Mouse (Mus musculus) urinary bladder, postnatal 10 days (tissue): ENCODE data around the gene Naaladl2.

Source experiments
- DNase-seq: peaks from one replicate; pipeline ENCODE4 v3.0.0; 2022; ENCODE audit warnings: low spot score

Gene Naaladl2

DNA sequence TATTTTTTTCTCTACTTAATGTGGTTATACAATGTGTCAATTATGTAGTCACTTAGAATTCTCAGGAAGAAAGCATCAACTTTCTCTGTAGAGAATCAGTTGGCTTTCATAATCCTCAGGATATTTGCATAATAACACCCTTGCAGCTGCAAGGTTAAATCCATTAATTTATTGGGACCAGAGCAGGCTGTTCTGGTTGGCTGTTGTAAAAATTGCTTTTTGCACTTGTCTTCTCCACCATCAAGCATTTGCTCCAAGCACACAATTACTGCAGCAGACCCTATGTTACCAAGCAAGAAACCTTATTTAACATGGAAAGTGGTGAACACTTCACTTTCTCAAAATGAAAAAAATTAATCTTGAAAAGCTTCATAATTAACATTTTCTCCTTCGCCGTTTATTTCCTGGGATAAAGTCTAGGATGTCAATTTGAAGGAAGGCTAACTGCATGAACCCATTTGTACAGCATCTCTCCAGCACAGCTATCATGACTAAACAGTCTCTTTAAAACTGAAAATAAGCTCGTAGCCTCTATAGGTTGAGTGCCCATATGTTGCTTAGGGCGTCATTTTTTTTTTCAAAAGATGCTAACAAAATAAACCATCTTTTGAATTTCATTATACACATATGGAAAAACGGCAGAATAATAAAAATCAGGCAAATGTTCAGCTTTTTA lies 205.4 kb downstream of the Naaladl2 start:
- DNase-seq: no peak

- DNase-seq: no peak
Measured at GRCm38 (mm10) chr3:24921811-24922210, 222.2 kb downstream of the Naaladl2 start.

GRCm38 (mm10) chr3:24921401-24921800 lies 222.7 kb downstream of the Naaladl2 start:
- no peak for DNase-seq

- DNase-seq: no peak
Measured at GRCm38 (mm10) chr3:24905425-24905960, 238.6 kb downstream of the Naaladl2 start.

DNA sequence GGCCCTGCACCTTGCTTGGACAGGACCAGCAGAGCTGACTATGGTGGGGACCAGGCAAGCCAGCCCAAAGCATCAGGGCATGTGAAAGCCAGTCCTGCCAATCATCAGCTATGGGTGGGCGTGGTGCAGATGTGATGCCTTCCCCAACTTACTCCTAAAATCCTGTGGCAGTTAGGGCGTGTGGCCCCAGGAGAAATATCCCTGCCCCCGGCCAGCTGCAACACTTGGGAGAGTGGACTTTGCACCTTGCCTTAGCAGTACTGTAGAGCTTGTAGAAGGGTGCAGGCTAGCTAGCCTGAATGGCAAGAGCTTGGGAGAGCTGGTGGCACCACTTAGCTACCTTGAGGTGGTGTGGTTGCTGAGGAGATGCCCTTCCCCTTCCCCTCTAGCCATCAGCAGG lies 255.3 kb downstream of the Naaladl2 start:
- no peak for DNase-seq

DNA sequence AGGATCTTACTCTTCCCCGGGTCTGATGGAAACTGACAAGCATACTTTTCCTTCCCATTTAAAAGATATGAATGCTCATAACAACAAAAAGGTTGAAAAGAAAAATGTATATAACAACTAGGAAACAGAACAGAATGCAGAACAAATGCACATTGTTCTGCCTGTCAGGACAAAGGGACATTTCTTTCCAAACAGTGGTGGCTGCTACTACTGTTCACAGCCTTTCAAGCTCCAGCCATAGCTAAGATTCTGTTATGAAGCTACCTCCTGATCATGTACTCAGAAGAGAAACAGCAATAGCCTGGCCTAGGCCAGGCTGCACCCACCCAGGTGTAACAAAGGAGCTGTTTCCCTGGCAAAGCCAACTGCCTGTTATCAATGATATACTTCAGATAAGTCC lies 271.8 kb downstream of the Naaladl2 start:
- no peak for DNase-seq

DNA sequence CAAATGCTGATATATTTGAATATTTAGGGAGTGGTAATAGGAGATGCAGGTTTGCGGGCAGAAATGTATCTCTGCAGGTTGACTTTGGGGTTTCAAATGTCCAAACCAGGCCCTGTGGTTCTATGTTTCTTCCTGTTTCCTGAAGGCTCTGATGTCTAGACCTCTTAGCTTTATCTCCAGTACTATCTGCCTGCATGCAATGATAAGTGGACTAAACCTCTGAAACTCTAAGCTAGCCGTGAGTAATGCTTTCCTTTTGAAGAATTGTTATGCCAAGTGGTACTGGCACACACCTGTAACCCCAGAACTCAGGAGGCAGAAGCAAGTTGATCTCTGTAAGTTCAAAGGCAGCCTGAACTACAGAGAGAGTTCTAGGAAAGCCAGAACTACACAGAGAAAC lies 291.1 kb downstream of the Naaladl2 start:
- DNase-seq: no peak

- DNase-seq: no peak
Measured at GRCm38 (mm10) chr3:24796739-24797138, 347.3 kb downstream of the Naaladl2 start.

- no peak for DNase-seq
Measured at GRCm38 (mm10) chr3:24787451-24788148, 356.5 kb downstream of the Naaladl2 start.

- no peak for DNase-seq
Measured at GRCm38 (mm10) chr3:24784108-24784507, 360.0 kb downstream of the Naaladl2 start.

DNA sequence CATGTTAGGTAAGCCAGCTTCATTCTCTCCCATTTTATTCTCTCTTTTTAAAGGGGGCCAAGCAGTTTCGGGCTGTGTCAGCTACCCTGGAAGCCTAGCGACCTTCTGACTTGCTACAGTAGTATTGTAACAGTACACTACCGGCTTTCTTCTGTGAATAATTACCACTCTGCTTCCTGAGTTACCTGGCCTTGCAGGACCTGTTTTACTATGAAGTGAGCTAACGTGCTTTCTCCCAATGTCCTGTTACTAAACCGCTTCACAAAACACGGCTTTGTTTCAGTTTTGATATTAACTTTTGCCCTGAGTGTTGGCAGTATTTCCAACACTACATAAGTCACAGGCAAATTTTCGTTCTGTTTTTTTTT lies 360.6 kb downstream of the Naaladl2 start:
- DNase-seq: no peak

DNA sequence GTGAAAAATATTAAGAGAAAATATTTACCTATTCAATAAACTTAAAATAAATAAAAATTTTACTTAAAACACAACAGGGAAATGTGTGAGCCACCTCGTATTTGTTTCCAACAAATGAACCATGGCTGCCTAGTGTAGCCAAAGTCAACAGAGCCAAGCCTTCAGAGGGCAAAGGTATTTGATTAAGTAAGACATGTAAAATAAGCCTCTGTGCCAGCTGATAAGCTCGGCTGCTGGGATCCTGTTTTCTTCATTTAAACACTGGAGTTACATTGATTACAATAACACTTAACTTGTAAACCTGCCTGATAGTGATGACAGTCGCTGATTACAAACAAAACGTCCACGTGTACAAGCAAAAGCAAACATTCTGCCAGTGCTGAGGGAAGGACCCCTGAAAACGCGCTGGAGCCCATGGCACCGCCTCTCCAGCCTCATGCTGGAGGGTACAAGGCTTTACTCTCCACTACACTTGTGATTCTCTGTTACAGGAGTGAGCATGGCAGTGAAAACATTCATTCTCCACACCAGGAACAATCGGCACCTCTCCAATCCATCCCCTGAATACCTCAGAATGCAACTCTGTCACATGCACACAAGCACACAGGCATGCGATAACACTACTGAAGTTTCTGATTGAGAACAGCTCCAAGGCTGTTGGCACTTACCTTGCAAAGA lies 361.1 kb downstream of the Naaladl2 start:
- no peak for DNase-seq

GRCm38 (mm10) chr3:24781687-24782086 lies 362.4 kb downstream of the Naaladl2 start:
- no peak for DNase-seq

DNA sequence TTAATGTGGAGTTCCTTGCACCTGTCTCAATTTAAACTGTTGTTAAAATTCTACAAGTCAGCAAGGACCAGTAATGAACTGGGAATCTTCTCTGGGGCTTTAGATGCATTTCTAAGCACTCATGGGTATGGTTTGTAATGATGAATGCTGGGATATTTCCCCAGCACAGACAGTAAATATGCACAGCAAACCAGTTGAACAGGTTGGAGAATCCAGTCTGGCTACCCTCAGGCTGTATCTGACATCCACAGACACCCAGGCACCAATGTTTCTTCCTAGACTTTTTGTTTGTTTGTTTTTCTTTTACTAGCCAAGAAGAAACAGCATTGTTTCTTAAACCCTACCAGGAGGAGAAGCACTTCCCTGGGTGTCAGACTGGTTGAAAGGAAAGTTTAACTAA lies 365.6 kb downstream of the Naaladl2 start:
- DNase-seq: no peak

- DNase-seq: no peak
Measured at GRCm38 (mm10) chr3:24749055-24749454, 395.0 kb downstream of the Naaladl2 start.

- no peak for DNase-seq
Measured at GRCm38 (mm10) chr3:24747182-24747856, 396.7 kb downstream of the Naaladl2 start.

- no peak for DNase-seq
Measured at GRCm38 (mm10) chr3:24743946-24744345, 400.1 kb downstream of the Naaladl2 start.

DNA sequence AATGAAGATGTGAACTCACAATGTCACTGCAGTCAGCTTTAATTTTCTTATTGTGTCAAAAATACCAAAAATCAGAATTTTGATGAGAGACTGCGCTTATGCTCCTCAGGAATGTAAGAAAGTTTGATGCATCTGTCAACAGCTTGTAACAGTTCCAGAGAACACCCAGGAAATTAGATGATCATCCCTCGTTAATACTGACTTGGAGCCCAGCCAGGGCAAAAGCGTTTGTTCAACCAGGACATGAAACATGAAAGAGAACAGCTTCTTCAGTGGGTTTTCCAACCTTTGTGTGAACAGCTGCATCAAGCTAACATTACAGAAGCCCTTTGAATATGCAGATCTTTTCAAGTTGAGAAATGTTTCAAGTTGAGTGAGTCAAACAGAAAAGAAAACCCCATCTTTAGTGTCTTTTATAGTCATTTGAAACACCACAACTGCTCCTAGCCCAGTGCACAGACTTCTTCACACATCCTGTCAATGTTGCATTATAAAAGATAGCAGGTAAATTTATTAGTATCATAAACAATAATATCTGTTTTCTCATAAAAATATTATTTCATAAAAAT lies 424.8 kb downstream of the Naaladl2 start:
- DNase-seq: no peak

- DNase-seq: no peak
Measured at GRCm38 (mm10) chr3:24714770-24715169, 429.3 kb downstream of the Naaladl2 start.

GRCm38 (mm10) chr3:24705778-24706423 lies 438.2 kb downstream of the Naaladl2 start:
- DNase-seq: no peak

DNA sequence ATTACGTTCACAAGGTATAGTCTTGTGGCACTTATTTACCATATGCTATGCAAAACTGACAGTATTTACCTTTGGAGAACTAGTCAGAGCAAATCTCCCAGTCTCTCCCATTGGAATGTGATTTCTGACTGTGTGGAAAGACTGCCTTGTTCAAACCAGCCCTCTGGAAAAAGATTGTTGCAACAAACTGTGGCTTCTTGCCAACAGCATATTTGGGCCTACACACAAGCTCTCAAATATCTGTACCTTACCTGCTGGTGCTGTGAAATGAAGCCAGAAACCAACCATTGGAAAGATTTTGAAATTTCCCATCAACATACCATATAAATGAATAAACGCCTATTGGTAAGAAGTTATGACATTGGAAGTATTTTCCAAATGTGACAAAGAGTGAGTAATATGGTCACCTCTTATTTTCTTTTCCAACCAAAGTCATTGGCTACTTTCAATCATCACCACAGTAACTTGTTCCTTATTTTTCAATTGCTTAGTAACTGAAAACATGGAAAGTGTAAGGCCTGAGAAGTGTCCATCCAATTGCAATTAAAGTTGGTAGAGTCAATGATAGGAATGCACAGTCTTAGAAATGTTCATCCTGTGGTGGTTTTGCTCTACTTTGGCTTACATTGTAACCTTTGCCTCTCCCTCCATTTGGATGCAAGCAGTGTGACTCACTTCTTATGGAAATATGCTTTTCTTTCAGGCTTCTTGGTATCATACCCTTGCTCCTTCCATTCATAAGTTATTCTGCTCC lies 453.7 kb downstream of the Naaladl2 start:
- no peak for DNase-seq
